Mouse (Mus musculus) liver, postnatal 0 days (tissue): ENCODE results near the gene Tdrkh.

Experiments
- CTCF ChIP-seq: sonication (generic); IDR thresholded peaks from 2 replicates; pipeline ENCODE4 v1.5.1; 2016; ENCODE audit warnings: antibody characterized with exemption, low read depth
- EP300 ChIP-seq: IDR thresholded peaks from 2 replicates; pipeline ENCODE4 v1.6.1; 2016; ENCODE audit warnings: antibody characterized with exemption, low read depth, mild to moderate bottlenecking

DNA sequence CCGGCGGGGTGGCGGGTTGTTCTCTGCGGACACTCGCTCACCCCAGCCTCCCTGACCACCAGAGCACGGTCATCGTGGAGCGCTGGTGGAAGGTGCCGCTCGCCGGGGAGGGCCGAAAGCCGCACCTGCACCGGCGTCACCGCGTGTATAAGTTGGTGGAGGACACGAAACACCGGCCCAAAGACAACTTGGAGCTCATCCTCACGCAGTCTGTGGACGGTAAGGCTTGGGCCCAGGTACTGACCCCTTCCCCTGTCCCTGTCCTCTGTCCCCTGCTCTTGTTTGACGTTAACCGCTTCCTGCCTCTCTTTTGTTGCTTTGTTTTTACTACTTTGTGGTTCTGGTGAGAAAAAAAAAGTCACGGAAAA lies 30.5 kb downstream of the Tdrkh start, which contains the start of gene Oaz3:
- TF ChIP-seq CTCF (no peak), EP300 (no peak)
